Mouse (Mus musculus) cerebellum, postnatal 14 days (tissue): ENCODE measurements around the gene Sipa1l1.
"Not testable (repeated sequence)": the region's sequence is repeated elsewhere in the genome, so short reads cannot be mapped to it uniquely, and the experiment has no call there.

Source experiments
- DNase-seq, 2 experiments: peaks; one replicate each; pipeline ENCODE4 v3.0.0; 2021; ENCODE audit warnings: mixed read lengths in 2 of 2

The Sipa1l1 gene

GRCm38 (mm10) chr12:82486829-82487560 is 317.9 kb downstream of the Sipa1l1 start:
- peak; percentile 53 to 57 for DNase-seq

- DNase-seq = peak in 1 of 2 experiments; percentile 62
These were observed 320.0 kb downstream of the Sipa1l1 start for GRCm38 (mm10) chr12:82489093-82489492.

DNA sequence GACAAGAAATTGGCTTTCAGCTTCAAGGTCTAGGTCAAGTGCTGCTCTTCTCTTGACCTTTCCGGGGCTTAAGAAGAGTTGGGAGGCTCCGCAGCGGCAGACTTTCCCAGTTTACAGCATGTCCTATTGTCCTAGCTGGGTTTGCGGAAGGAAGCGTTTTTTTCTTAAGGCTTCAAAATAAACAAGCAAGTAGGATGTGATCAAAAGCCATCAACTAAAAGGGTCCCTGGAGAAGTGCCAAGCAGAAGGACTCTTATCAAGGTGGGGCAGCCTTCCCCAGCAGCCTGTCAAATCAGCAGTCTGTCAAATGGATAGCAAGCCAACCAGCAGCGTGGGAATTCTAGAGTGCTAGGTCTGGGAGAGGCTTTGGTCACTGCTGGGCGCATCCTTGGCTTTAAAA is 320.5 kb downstream of the Sipa1l1 start:
- no peak for DNase-seq

GRCm38 (mm10) chr12:82492456-82492855 is 323.3 kb downstream of the Sipa1l1 start:
- DNase-seq = no peak

GRCm38 (mm10) chr12:82493260-82493659 is 324.1 kb downstream of the Sipa1l1 start:
- not testable (repeated sequence) for DNase-seq

- DNase-seq = no peak
These were observed 326.8 kb downstream of the Sipa1l1 start for GRCm38 (mm10) chr12:82495936-82496335.

- peak; percentile 82 to 84 for DNase-seq
These were observed 328.9 kb downstream of the Sipa1l1 start for GRCm38 (mm10) chr12:82497866-82498631.

DNA sequence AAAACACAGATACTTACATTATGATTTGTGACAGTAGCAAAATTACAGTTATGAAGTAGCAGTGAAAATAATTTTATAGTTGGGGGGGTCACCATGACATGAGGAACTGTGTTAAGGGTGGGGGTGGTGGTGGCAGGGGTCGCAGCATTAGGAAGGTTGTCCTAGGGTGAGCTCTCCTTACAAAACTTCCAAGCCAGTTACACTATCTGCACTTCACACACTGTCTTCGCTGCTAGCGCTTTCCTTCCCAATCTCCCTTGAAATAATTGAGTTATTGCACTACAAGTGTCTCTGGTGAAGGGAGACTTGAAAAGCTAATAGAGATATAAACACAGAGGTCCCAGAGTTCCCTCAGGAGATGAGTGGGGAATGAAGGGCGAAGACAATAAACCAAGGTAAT is 329.6 kb downstream of the Sipa1l1 start:
- no peak for DNase-seq

- no peak for DNase-seq
These were observed 330.6 kb downstream of the Sipa1l1 start for GRCm38 (mm10) chr12:82499731-82500130.
